Mouse (Mus musculus) lung, adult 2 months (tissue): ENCODE results near the gene Mmp19. TPM values are rescaled to one million over a fixed set of nuclear protein-coding genes. Genes with fewer than 3 reads are reported as not detected.

Experiments
- DNase-seq: peaks from one replicate; pipeline ENCODE4 v3.0.0; 2022
- H3K4me1 ChIP-seq: fragments of 200-500 bp; 2 replicates; pipeline ENCODE4 v1.6.1; 2011; ENCODE audit warnings: low read length; ENCODE audit not compliant: control insufficient read depth, insufficient read depth
- H3K4me3 ChIP-seq: fragments of 200-500 bp; replicated peaks from 2 replicates; pipeline ENCODE3; 2011; ENCODE audit warnings: low read depth, mild to moderate bottlenecking, control low read depth, low read length; ENCODE audit errors: extremely low read depth
- CTCF ChIP-seq: fragments of 200-500 bp; IDR thresholded peaks from 2 replicates; pipeline ENCODE4 v1.5.1; 2011; ENCODE audit warnings: mild to moderate bottlenecking, low read length, control low read depth; ENCODE audit not compliant: insufficient read depth
- POLR2A ChIP-seq: fragments of 200-500 bp; IDR thresholded peaks from 2 replicates; pipeline ENCODE4 v1.6.1; 2011; ENCODE audit warnings: low read depth, mild to moderate bottlenecking, control low read depth, low read length, borderline replicate concordance; ENCODE audit errors: extremely low read depth
- WGBS: fragments of 180-500 bp; shearing (Covaris S2); methylation state at CpG from one replicate; pipeline ENCODE4 v1.1.7; 2018; 5-methylcytosine and 5-hydroxymethylcytosine counted together
- polyA plus RNA-seq: library from polyadenylated mRNA; depleted of rRNA; stranded (reverse); fragments of >200 nt; gene quantifications from 2 replicates; pipeline ENCODE4 v1.2.3, GENCODE M21; 2012

The Mmp19 gene
- polyA plus RNA-seq, 1 experiment, result 10.3 TPM

- no peak for DNase-seq
- Histone ChIP-seq H3K4me1 (peaks cover 2% of the 10 kb centered on the region; the same call in 1 of the 2 replicates), H3K4me3 (no peak overlapping the region)
- no peak for TF ChIP-seq CTCF
- no peak for TF ChIP-seq POLR2A
- WGBS, result 92% methylated on average over 8 of the region's 8 CpGs
Measured at GRCm38 (mm10) chr10:128798676-128799075, 8.0 kb downstream of the Mmp19 start.

- WGBS, result 89% methylated on average over 16 of the region's 16 CpGs
- DNase-seq, result no peak
- H3K4me1 ChIP-seq, result peaks cover 8% of the 10 kb centered on the region; the same call in 1 of the 2 replicates
- no peak overlapping the region for H3K4me3 ChIP-seq
- no peak for TF ChIP-seq POLR2A
- no peak for TF ChIP-seq CTCF
Measured at GRCm38 (mm10) chr10:128801981-128802495, 11.3 kb downstream of the Mmp19 start.

GRCm38 (mm10) chr10:128802956-128803355 lies 12.2 kb downstream of the Mmp19 start:
- Histone ChIP-seq H3K4me3 (no peak overlapping the region), H3K4me1 (peaks cover 10% of the 10 kb centered on the region; the same call in 1 of the 2 replicates)
- WGBS, result 64% methylated on average over 4 of the region's 4 CpGs
- no peak for DNase-seq
- TF ChIP-seq POLR2A (no peak), CTCF (no peak)

- TF ChIP-seq POLR2A (no peak), CTCF (no peak)
- peaks cover 10% of the 10 kb centered on the region; the same call in 1 of the 2 replicates for H3K4me1 ChIP-seq
- DNase-seq, result no peak
- 6% methylated on average over 6 of the region's 6 CpGs for WGBS
- peak overlapping the region; percentile 42 for H3K4me3 ChIP-seq
Measured at GRCm38 (mm10) chr10:128803361-128803760, 12.7 kb downstream of the Mmp19 start.

GRCm38 (mm10) chr10:128803771-128804270 lies 13.1 kb downstream of the Mmp19 start, which contains the start of gene Dnajc14:
Gene Dnajc14 (plus strand): TSS chr10:128804062.
- peak; percentile 62 for DNase-seq
- TF ChIP-seq CTCF (no peak), POLR2A (peak; percentile 34; the same call in 1 of the 2 replicates)
- WGBS, result under 1% methylated on average over 14 of the region's 14 CpGs

GRCm38 (mm10) chr10:128804271-128805091 lies 13.8 kb downstream of the Mmp19 start, which contains the start of gene Tmem198b:
Gene Tmem198b (minus strand): TSS chr10:128804370.
- peak; percentile 69 for DNase-seq
- under 1% methylated on average over 28 of the region's 28 CpGs for WGBS
- Histone ChIP-seq H3K4me1 (peaks cover 10% of the 10 kb centered on the region; the same call in 1 of the 2 replicates), H3K4me3 (peak within 1 kb of the TSS; percentile 92)
- peak; percentile 25; the same call in 1 of the 2 replicates for TF ChIP-seq POLR2A
- no peak for TF ChIP-seq CTCF

More at GRCm38 (mm10) chr10:128803771-128804270, 13.1 kb downstream of the Mmp19 start, which contains the start of gene Dnajc14:
- Histone ChIP-seq H3K4me3 (peak within 1 kb of the TSS; percentile 92), H3K4me1 (peaks cover 10% of the 10 kb centered on the region; the same call in 1 of the 2 replicates)

- Histone ChIP-seq H3K4me1 (peaks cover 10% of the 10 kb centered on the region; the same call in 1 of the 2 replicates), H3K4me3 (peak overlapping the region; percentile 97)
- no peak for TF ChIP-seq CTCF
- peak; percentile 85 for TF ChIP-seq POLR2A
- WGBS, result under 1% methylated on average over 70 of the region's 70 CpGs
- DNase-seq, result peak; percentile 90
Measured at GRCm38 (mm10) chr10:128805092-128806000, 14.6 kb downstream of the Mmp19 start.

GRCm38 (mm10) chr10:128806086-128806485 lies 15.4 kb downstream of the Mmp19 start:
- peaks cover 10% of the 10 kb centered on the region; the same call in 1 of the 2 replicates for H3K4me1 ChIP-seq
- no peak for DNase-seq
- WGBS, result 37% methylated on average over 6 of the region's 6 CpGs
- H3K4me3 ChIP-seq, result peak overlapping the region; percentile 39
- TF ChIP-seq CTCF, result no peak
- TF ChIP-seq POLR2A, result no peak

- Histone ChIP-seq H3K4me1 (peaks cover 10% of the 10 kb centered on the region; the same call in 1 of the 2 replicates), H3K4me3 (no peak overlapping the region)
- no peak for TF ChIP-seq POLR2A
- TF ChIP-seq CTCF, result no peak
Measured at GRCm38 (mm10) chr10:128807018-128807417, 16.3 kb downstream of the Mmp19 start.

More at GRCm38 (mm10) chr10:128807018-128807417, 16.3 kb downstream of the Mmp19 start:
- 70% methylated on average over 8 of the region's 8 CpGs for WGBS
- DNase-seq, result no peak
